In genomic region chr11:22973599-22973998, GRCm38 (mm10) we compare ENCODE assay signal across 8 mouse cellular contexts. TPM values are rescaled to one million over a fixed set of nuclear protein-coding genes. Genes with fewer than 3 reads are reported as not detected.
A peak's percentile ranks its signal among the peaks of the same experiment; 100 is the strongest.
DNase-seq lines count a peak whose midpoint lies in the region; ATAC-seq and TF ChIP-seq lines count a peak whose summit lies in the region.

No protein-coding gene starts in this region.

- peaks cover 18% of the 10 kb centered on the region for H3K9me3 ChIP-seq in hindbrain, embryonic 13.5 days
- peaks cover 12% of the 10 kb centered on the region for H3K9me3 ChIP-seq in midbrain, embryonic 11.5 days (ENCODE audit: control insufficient read depth, low read length)

- peaks cover 37% of the 10 kb centered on the region for H3K36me3 ChIP-seq in hindbrain, embryonic 13.5 days
- H3K36me3 ChIP-seq in midbrain, embryonic 11.5 days (ENCODE audit: control insufficient read depth, insufficient read depth, low read length): peaks cover 7% of the 10 kb centered on the region; the same call in 1 of the 2 replicates

- no peak for DNase-seq in lung, adult 2 months
- DNase-seq in lung, postnatal 25 days (ENCODE audit: low spot score): no peak
- peak; percentile 38 for DNase-seq in brain, embryonic 14.5 days (ENCODE audit: low read depth)
- peak; percentile 88 for DNase-seq in midbrain, embryonic 11.5 days (ENCODE audit: low spot score, missing footprints)
- DNase-seq in spleen, postnatal 36 days (ENCODE audit: low spot score in 2 of 2): no peak
- DNase-seq in adrenal gland, postnatal 10 days: no peak
- no peak for DNase-seq in embryo, embryonic 10 days (ENCODE audit: low spot score)

- peaks cover 3% of the 10 kb centered on the region; the same call in 1 of the 2 replicates for H3K4me1 ChIP-seq in lung, adult 2 months (ENCODE audit: control insufficient read depth, insufficient read depth, low read length)
- H3K4me1 ChIP-seq in hindbrain, embryonic 13.5 days (replicated peaks): peaks cover 41% of the 10 kb centered on the region
- H3K4me1 ChIP-seq in midbrain, embryonic 11.5 days (ENCODE audit: control insufficient read depth, insufficient read depth, low read length): peaks cover 8% of the 10 kb centered on the region; the same call in 1 of the 2 replicates

- ATAC-seq in hindbrain, embryonic 13.5 days (ENCODE audit: low FRiP score): no peak
- ATAC-seq in midbrain, embryonic 11.5 days (ENCODE audit: low FRiP score): no peak

- 49% methylated on average over 14 of the region's 14 CpGs for WGBS in lung, adult 2 months
- 50% methylated on average over 14 of the region's 14 CpGs for WGBS in hindbrain, embryonic 13.5 days
- 51% methylated on average over 14 of the region's 14 CpGs for WGBS in midbrain, embryonic 11.5 days

- peak overlapping the region; percentile 72 for H3K9ac ChIP-seq in hindbrain, embryonic 13.5 days
- H3K9ac ChIP-seq in midbrain, embryonic 11.5 days (ENCODE audit: low read length): peak overlapping the region; percentile 67

- H3K27me3 ChIP-seq in hindbrain, embryonic 13.5 days: no peaks in the 10 kb centered on the region
- no peaks in the 10 kb centered on the region for H3K27me3 ChIP-seq in midbrain, embryonic 11.5 days (ENCODE audit: control insufficient read depth, insufficient read depth, low read length)

- no peak for TF ChIP-seq CTCF in lung, adult 2 months (IDR thresholded peaks at IDR 0.05; ENCODE audit: insufficient read depth, low read length)
- no peak for TF ChIP-seq CTCF in brain, embryonic 14.5 days (IDR thresholded peaks at IDR 0.05; ENCODE audit: borderline replicate concordance, extremely low read depth, insufficient read depth, insufficient read length)

- no peak for TF ChIP-seq POLR2A in lung, adult 2 months (IDR thresholded peaks at IDR 0.05; ENCODE audit: borderline replicate concordance, extremely low read depth, low read depth, low read length)
- no peak for TF ChIP-seq POLR2A in brain, embryonic 14.5 days (IDR thresholded peaks at IDR 0.05; ENCODE audit: borderline replicate concordance, extremely low read depth, insufficient read depth, insufficient read length, poor library complexity, severe bottlenecking)

- peak overlapping the region; percentile 66 for H3K4me3 ChIP-seq in lung, adult 2 months (replicated peaks; ENCODE audit: extremely low read depth, low read depth, low read length)
- peak overlapping the region; percentile 50 for H3K4me3 ChIP-seq in hindbrain, embryonic 13.5 days
- H3K4me3 ChIP-seq in midbrain, embryonic 11.5 days (ENCODE audit: low read depth, low read length): peak overlapping the region; percentile 54

- peak overlapping the region; percentile 80 for H3K27ac ChIP-seq in hindbrain, embryonic 13.5 days
- H3K27ac ChIP-seq in midbrain, embryonic 11.5 days (ENCODE audit: low read depth, low read length): no peak overlapping the region

- peak overlapping the region; percentile 70 for H3K4me2 ChIP-seq in hindbrain, embryonic 13.5 days
- peak overlapping the region; percentile 58 for H3K4me2 ChIP-seq in midbrain, embryonic 11.5 days

RNA-seq across cellular contexts. Expression of gene Zrsr1, which starts 1.8 kb away (rescaled TPM):
- 10.2 and 11.5 TPM in 2 replicates for polyA plus RNA-seq in lung, adult 2 months (2012; rRNA removed)
- 8.4 and 14.8 TPM in 2 replicates for polyA plus RNA-seq in brain, embryonic 14.5 days (2012; rRNA removed)
- 6.6 and 8.3 TPM in 2 replicates for polyA plus RNA-seq in hindbrain, embryonic 13.5 days (2015; fragmentation: Nextera tagmentation; extraction: Ambion mirVana)
- polyA plus RNA-seq in midbrain, embryonic 11.5 days (2014; fragmentation: Nextera tagmentation; extraction: Ambion mirVana): 4.3 and 5.3 TPM in 2 replicates
- total RNA-seq in adrenal gland, postnatal 10 days (2021): 10 to 100 TPM; 15.3 to 18.9 TPM

RNA-seq across cellular contexts. Expression of gene Gm28048, which starts 8.3 kb away (rescaled TPM):
- polyA plus RNA-seq in lung, adult 2 months (2012; rRNA removed): not detected in 2 replicates
- 1.4 and 2.0 TPM in 2 replicates for polyA plus RNA-seq in brain, embryonic 14.5 days (2012; rRNA removed)
- polyA plus RNA-seq in hindbrain, embryonic 13.5 days (2015; fragmentation: Nextera tagmentation; extraction: Ambion mirVana): 4.8 and 6.1 TPM in 2 replicates
- 5.2 and 5.6 TPM in 2 replicates for polyA plus RNA-seq in midbrain, embryonic 11.5 days (2014; fragmentation: Nextera tagmentation; extraction: Ambion mirVana)
- 10 to 100 TPM; 27.1 to 33.0 TPM for total RNA-seq in adrenal gland, postnatal 10 days (2021)

RNA-seq across cellular contexts. Expression of gene Commd1, which starts 8.6 kb away (rescaled TPM):
- polyA plus RNA-seq in lung, adult 2 months (2012; rRNA removed): 4.7 and 10.0 TPM in 2 replicates
- polyA plus RNA-seq in brain, embryonic 14.5 days (2012; rRNA removed): 57.5 and 58.7 TPM in 2 replicates
- polyA plus RNA-seq in hindbrain, embryonic 13.5 days (2015; fragmentation: Nextera tagmentation; extraction: Ambion mirVana): 287 and 301 TPM in 2 replicates
- 432 and 437 TPM in 2 replicates for polyA plus RNA-seq in midbrain, embryonic 11.5 days (2014; fragmentation: Nextera tagmentation; extraction: Ambion mirVana)
- total RNA-seq in adrenal gland, postnatal 10 days (2021): 100 to 1,000 TPM; 128 to 134 TPM

RNA-seq across cellular contexts. Expression of gene Cct4, which starts 16.7 kb away (rescaled TPM):
- 123 and 181 TPM in 2 replicates for polyA plus RNA-seq in lung, adult 2 months (2012; rRNA removed)
- 127 and 169 TPM in 2 replicates for polyA plus RNA-seq in brain, embryonic 14.5 days (2012; rRNA removed)
- polyA plus RNA-seq in hindbrain, embryonic 13.5 days (2015; fragmentation: Nextera tagmentation; extraction: Ambion mirVana): 309 and 314 TPM in 2 replicates
- 448 and 476 TPM in 2 replicates for polyA plus RNA-seq in midbrain, embryonic 11.5 days (2014; fragmentation: Nextera tagmentation; extraction: Ambion mirVana)
- total RNA-seq in adrenal gland, postnatal 10 days (2021): 100 to 1,000 TPM; 175 to 185 TPM

RNA-seq across cellular contexts. Expression of gene Fam161a, which starts 33.7 kb away (rescaled TPM):
- 3.2 and 6.3 TPM in 2 replicates for polyA plus RNA-seq in lung, adult 2 months (2012; rRNA removed)
- 3.5 and 4.3 TPM in 2 replicates for polyA plus RNA-seq in brain, embryonic 14.5 days (2012; rRNA removed)
- 6.6 and 7.5 TPM in 2 replicates for polyA plus RNA-seq in hindbrain, embryonic 13.5 days (2015; fragmentation: Nextera tagmentation; extraction: Ambion mirVana)
- 3.8 and 4.0 TPM in 2 replicates for polyA plus RNA-seq in midbrain, embryonic 11.5 days (2014; fragmentation: Nextera tagmentation; extraction: Ambion mirVana)
- total RNA-seq in adrenal gland, postnatal 10 days (2021): 10 to 100 TPM; 16.2 to 28.9 TPM

Comparison
In these comparisons a context has a peak if more than half of its experiments do, and no peak if none do; other contexts are left out.
1. DNase-seq: peak in brain, embryonic 14.5 days (single experiment) and midbrain, embryonic 11.5 days (single experiment); none in lung, adult 2 months (single experiment), lung, postnatal 25 days (single experiment), spleen, postnatal 36 days (0 of 2), adrenal gland, postnatal 10 days (single experiment) and embryo, embryonic 10 days (single experiment).
2. Peak in every context shown above with its lines, with median percentiles within 50 percentile points of each other: H3K4me3 ChIP-seq.